Mouse (Mus musculus): ENCODE data around the gene Mgst3. TPM values are rescaled to one million over a fixed set of nuclear protein-coding genes. Genes with fewer than 3 reads are reported as not detected.

The Mgst3 gene
- total RNA-seq, 4 experiments from 2014 or later = 127 to 180 (median 152) TPM

Small RNA genes within 50 kb of the gene (microRNA-seq; reads per million reads assigned to microRNA genes)
- gene Gm25911 = not detected

Other genes with a start within 250 kb of the Mgst3 start
- gene Uck2, start 108.5 kb downstream of the Mgst3 start, total RNA-seq (2022) = 10 to 100 TPM; 14.2 to 17.6 (median 16.4) TPM
- 10 to 100 TPM; 36.6 to 41.4 (median 38.9) TPM for gene Tmco1, start 85.5 kb downstream of the Mgst3 start, total RNA-seq (2022)
- 1 to 10 TPM; 1.5 to 4.5 (median 3.4) TPM for gene Aldh9a1, start 43.9 kb downstream of the Mgst3 start, total RNA-seq (2022)
- 10 to 100 TPM in 2 of 4 experiments, 1 to 10 TPM in 2; 5.6 to 14.6 (median 9.2) TPM for gene Lrrc52, start 72.9 kb upstream of the Mgst3 start, total RNA-seq (2022)
- gene Rxrg, start 204.5 kb upstream of the Mgst3 start, total RNA-seq (2022) = 10 to 100 TPM; 57.8 to 71.7 (median 63.4) TPM